Mouse (Mus musculus): ENCODE measurements at regions not wholly inside any gene's neighbourhood (a gene's known extent, or its start where the extent isn't known, plus 50 kb on each side); places are given as distances from the start of the nearest gene placed in this dataset.

DNA sequence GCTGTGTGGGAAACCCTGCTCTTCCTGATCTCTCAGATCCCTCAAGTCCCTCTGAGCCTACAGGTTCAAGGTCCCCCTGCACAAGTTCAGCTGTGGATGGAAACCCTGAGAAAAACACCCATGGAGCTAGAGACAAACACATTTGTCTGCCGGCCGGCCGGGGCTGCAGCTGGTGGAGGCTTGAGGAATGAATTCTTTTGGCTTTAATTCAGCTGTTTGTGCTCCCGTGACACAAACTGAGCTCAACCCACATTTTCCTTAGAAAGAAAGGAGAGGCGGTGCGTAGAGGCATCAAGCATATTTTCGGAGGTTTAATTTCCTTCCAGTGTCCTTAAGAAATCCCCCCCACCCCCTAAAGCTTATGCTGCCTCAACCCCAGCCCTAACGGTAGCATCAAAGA, 106.4 kb upstream of the Mgme1 start:
- POLR2A ChIA-PET = interaction anchor here in 2 of 4 experiments (1.1 to 3.5 kb wide), 11 partner anchors 8 to 249 kb away, joined by 3 to 25 read pairs (median 5); partner anchors contain the start of genes Dstn (in 1 of the 2), Mgme1 (in 1 of the 2), Rrbp1 (in 1 of the 2) and Snx5 (in 1 of the 2)
- CTCF ChIA-PET = interaction anchor here in 1 of 4 experiments (0.6 kb wide), 1 partner anchor 182 kb away, joined by 7 read pairs; no protein-coding TSS in a partner anchor

DNA sequence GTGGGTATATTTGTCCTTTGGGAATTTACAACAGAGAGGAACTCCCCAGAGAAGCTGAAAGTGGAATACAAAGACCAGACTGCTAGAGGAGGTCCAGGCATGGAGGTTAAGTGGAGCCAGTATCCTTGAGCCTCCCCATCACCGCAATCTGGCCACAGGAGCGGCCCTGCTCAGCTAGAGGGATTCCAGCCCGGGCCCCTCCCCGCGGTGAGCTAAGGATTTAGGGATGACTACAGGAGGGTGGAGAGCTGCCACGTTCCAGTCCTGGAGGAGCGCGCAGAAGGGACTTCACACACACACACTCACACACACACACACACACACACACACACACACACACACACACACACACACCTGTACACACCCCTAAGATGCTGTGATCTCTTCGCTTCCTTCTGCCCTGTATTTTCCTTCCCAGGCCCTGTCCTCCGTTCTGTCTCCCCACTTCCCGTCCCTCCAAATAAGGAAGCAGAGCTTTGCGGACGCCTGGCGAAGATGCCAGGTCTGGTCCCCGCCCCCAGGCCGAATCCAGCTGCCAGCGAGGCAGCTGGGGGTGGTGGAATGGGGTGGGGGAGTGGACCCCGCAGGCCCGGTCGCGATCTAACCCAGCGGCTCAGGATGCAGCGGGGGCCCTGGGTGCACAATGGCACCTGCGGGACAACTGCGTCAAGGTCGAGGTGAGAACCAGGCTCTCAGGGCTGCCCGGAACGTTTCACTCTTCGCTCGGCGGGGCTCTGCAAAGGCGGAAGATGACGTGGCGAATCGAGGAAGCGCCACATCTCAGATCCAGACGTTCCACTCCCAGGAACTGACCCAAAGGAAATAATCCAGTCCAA, 105.3 kb upstream of the Mgme1 start:
- CTCF ChIA-PET = interaction anchor here (0.6 to 1.2 kb wide), 8 partner anchors 10 to 1888 kb away, joined by 3 to 5 read pairs (median 4); no protein-coding TSS in a partner anchor
- POLR2A ChIA-PET = interaction anchor here (0.5 to 3.5 kb wide), 27 partner anchors 8 to 305 kb away, joined by 3 to 25 read pairs (median 5); partner anchors contain the start of genes Dstn (in 2 of the 4), Rrbp1 (in 2 of the 4), Mgme1 (in 1 of the 4) and Snx5 (in 1 of the 4)

DNA sequence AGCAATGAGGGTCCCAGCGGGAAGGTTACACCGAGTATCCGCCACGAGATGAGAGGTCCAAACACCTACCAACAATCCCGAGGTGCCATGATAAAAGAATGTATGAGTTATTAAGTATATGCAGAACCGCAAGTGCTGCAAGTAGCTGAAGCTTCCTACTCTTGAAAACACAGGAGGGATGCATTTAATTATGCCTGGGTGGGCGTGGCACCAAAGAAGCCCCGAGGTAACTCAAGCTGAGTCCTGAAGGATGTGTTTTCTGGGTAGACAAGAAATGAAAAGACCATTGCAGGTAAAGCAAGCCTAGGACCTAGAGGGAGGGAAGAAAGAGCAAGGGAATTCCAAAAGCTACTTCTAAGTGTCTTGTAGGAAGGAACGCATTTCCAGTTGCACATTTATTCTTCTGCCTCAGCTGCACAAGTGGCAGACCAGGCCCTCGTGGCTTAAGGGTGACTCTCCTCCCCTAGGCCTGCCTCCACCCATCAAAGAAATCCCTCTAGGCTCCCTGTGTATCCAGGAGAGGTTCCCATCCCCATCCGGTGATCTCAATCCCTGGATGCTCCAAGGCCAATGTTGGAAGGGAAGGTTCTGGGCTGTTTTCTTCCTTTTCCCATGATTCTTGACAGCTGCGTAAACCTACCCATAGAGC, 104.2 kb upstream of the Mgme1 start:
- CTCF ChIA-PET = no interaction called here

DNA sequence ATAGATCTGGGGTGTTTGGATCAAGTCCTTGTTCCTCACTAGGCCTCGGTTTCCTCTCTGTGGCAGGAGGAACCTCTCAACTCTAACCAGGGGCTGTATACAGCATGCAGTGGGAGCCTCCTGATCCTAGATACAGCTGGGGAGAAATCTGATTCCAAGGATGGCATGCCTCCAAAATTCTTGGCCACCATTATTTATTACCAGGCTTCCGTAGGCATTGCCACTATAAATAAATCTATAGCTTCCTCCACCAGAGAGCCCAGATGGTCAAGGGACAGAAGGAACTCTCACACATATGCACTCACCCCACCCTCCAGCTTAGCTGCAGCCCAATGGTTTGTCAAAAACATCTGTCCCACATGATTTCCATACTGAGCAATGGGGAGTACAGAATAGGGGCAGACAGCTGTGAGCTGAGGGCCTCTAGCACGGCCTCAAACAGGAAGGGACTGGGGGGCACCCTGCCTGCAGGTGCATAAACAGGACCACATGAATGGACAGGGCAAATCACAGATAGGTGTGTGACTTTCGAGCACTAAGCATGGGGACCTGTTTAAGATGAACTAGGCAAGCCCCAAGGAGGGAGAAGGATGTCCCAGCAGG, 100.8 kb upstream of the Mgme1 start:
- CTCF ChIA-PET = interaction anchor here in 1 of 4 experiments (0.5 to 0.6 kb wide), 2 partner anchors 59 to 159 kb away, joined by 3 to 4 read pairs; no protein-coding TSS in a partner anchor
- POLR2A ChIA-PET = interaction anchor here in 1 of 4 experiments (0.5 to 1.0 kb wide), 2 partner anchors 8 to 63 kb away, joined by 3 to 4 read pairs; no protein-coding TSS in a partner anchor

More for the DNA sequence above, 104.2 kb upstream of the Mgme1 start:
- POLR2A ChIA-PET = interaction anchor here (0.6 to 3.4 kb wide), 13 partner anchors 9 to 251 kb away, joined by 3 to 25 read pairs (median 5); partner anchors contain the start of genes Dstn (in 1 of the 4), Mgme1 (in 1 of the 4) and Snx5 (in 1 of the 4)

DNA sequence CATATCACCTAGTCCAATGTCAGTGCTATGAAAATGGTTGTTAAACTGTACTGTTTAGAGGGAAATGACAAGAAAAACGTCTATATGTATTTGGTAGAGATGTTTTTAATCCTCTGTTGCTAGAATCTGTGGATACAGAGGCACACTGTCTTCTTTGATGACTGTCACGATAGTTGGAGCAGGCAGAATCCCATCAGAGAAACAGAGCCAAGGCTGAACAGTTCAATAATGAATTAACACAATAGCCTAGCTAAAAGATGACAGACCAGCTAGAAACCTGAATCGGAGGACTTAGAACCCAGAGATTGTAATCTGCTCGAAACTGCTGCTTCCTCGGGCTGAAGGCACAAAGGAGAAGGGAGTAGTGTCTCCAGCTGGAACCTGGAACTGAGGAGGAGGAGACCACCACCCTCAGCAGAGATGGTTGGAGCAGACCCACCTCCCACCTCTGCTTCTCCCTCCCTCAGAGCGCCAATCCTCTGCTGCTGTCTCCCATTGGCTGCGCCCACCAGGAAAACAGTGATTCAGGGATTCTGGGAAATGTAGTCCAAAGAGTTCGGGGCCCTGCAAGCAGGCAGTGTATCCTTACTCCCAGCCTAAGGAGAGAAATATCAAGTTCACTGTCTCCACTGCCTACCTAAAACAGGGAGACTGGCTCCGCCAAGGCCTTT, 98.2 kb upstream of the Mgme1 start:
- POLR2A ChIA-PET = interaction anchor here in 3 of 4 experiments (0.6 to 1.3 kb wide), 5 partner anchors 8 to 256 kb away, joined by 3 to 7 read pairs (median 3); partner anchors contain the start of gene Rrbp1 (in 1 of the 3)
- CTCF ChIA-PET = no interaction called here

DNA sequence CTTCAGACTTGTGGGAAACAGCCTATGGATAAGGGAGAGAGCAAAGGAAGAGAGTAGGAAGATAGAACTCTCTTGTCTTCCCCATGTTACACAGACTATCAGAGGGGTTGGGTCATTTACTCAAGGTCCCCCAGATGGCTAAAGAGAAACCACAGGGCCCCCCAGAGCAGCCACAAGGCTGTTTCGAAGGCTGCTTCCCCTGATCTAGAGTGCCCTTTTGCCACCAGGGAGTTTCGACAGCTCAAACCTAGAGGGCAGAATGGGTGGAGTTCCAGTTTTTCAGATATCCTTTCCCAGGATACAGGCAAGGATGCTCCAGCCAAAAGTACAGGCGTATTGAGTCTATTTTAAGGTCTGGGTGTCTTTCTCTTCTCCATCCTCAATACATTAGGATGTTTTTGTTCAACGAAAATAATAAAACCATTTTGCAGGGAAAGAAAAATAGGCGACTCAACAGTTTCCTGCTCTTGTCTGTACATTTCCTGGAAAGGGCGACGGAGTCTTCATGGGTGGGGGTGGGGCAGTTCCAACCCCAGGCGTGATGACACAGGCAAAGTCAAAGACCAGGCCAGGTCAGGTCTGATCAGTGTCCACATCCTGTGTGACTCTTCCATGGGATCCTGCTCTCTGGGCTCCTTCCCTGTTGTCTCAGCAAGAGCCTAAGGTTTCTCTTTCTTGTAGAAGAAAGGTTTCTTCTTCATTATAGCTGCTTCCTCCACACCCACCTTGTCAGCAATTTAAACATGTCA, 96.9 kb upstream of the Mgme1 start:
- ChIA-PET POLR2A (interaction anchor here in 2 of 4 experiments (0.7 to 4.2 kb wide), 8 partner anchors 9 to 1451 kb away, joined by 3 to 25 read pairs (median 4); no protein-coding TSS in a partner anchor), CTCF (no interaction called here)

DNA sequence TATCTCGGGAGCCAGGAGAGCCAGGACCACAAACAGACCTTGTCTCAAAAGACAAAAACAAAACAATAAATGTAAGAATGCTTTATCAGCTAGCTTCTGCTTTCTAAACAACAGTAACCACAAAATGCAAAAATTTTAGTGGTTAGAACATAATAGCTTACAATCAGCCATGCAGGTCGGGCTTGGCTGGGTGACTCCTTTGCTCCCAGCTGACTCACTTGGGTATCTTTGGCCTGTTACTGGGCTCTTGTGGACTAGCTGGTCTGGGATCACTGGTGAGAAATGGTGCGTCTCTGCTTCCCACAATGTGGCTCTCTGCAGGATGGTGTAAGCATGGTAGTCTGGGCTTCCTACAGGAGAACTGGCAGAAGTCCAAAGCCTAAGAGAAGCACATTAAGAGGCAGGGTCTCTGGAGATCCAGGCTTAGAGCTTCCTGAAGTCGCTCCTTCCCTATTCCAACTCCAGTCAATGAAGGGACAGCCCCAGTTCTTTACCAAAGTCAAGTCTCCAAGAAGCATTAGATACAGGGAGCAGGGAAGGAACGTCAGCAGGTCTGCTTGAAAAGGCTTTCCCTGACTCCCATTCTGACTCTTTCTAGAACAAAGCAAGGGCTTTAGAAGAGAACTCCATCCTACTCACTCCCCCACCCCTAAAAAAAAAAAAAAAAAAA, 96.0 kb upstream of the Mgme1 start:
- POLR2A ChIA-PET = interaction anchor here in 1 of 4 experiments (0.9 to 4.2 kb wide), 9 partner anchors 9 to 25 kb away, joined by 3 to 25 read pairs (median 4); no protein-coding TSS in a partner anchor

DNA sequence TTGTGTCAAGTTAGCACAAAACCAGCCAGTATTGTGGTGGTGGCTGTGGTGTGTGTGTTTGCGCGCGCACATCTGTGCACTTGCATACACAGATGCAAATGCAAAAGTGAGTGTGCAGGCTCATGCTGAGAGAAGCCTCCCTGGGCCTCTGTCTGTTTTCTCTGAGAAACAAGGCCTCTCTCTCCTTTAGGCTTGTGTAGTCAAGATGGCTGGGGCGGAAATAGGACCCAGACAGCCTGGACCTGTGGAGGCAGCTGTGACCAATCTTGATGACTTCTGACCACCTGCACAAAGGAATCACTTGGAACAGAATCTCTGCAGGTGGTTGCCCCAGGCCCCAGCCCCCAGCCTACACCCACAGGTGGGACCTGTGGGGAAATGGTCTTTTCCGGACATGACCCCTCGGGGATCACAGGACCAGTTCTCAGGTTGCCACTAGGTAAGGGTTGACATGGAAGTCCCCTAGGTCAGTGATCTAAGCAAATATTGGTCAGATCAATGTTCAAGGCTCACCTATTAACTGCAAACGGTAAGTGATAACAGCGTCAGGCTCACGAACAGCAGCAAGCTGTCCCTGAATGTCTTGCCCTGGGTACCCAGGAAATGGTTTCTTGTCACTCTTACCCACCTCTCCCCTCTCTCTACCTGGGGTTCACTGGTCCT, 93.8 kb upstream of the Mgme1 start:
- ChIA-PET POLR2A (interaction anchor here in 3 of 4 experiments (0.6 to 4.2 kb wide), 19 partner anchors 9 to 261 kb away, joined by 3 to 25 read pairs (median 4); partner anchors contain the start of genes Rrbp1 (in 2 of the 3) and Dstn (in 1 of the 3)), CTCF (interaction anchor here in 1 of 4 experiments (1.1 kb wide), 1 partner anchor 196 kb away, joined by 3 read pairs; no protein-coding TSS in a partner anchor)

More for the DNA sequence above, 96.0 kb upstream of the Mgme1 start:
- CTCF ChIA-PET = no interaction called here

DNA sequence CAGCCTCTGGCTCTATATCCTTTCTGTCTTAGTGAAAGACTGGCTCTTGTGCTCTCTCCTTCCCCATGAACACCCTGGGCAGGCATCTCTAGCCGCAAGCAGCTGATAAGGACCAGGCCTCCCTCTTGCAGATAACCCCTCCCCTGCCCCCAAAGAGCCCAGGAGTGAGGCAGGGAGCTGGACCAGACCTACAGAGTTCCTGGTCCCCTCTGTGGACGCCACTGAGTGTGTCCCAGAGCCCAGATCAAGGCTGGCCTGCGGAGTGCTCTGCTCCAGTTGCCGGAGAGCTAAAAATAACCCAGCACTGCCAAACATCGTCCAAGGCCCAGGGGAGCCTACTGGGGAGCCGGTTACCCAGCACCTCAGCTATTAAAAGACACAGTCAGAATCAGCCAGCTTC, 93.2 kb upstream of the Mgme1 start:
- CTCF ChIA-PET = interaction anchor here in 2 of 4 experiments (0.7 to 0.8 kb wide), 2 partner anchors 58 to 196 kb away, joined by 3 read pairs; no protein-coding TSS in a partner anchor
- POLR2A ChIA-PET = interaction anchor here in 3 of 4 experiments (0.5 to 4.2 kb wide), 23 partner anchors 8 to 262 kb away, joined by 3 to 25 read pairs (median 5); partner anchors contain the start of genes Rrbp1 (in 2 of the 3) and Dstn (in 1 of the 3)

DNA sequence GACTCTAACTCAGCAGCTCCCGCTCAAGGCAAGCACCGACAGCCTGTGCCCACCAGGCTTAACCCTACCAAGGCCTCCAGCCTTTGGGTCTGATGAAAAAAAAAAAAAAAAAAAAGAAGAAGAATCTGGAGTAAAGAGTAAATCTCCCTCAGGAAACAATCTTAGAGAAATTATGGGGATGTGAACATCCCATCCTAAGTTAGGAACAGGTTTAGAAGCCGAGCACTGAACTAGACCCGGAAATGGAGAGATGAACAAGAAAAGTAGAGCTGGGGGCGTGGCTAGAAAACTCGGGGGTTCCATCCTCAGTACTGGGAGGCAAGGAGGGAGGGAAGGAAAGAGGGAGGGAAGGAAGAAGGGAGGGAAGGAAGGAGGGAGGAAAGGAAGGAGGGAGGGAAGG, 92.5 kb upstream of the Mgme1 start:
- ChIA-PET POLR2A (interaction anchor here (0.5 to 4.2 kb wide), 26 partner anchors 9 to 262 kb away, joined by 3 to 25 read pairs (median 4); partner anchors contain the start of gene Rrbp1 (in 2 of the 4)), CTCF (interaction anchor here in 3 of 4 experiments (0.7 to 1.0 kb wide), 5 partner anchors 15 to 574 kb away, joined by 3 to 4 read pairs (median 3); partner anchors contain the start of gene Rrbp1 (in 1 of the 3))

DNA sequence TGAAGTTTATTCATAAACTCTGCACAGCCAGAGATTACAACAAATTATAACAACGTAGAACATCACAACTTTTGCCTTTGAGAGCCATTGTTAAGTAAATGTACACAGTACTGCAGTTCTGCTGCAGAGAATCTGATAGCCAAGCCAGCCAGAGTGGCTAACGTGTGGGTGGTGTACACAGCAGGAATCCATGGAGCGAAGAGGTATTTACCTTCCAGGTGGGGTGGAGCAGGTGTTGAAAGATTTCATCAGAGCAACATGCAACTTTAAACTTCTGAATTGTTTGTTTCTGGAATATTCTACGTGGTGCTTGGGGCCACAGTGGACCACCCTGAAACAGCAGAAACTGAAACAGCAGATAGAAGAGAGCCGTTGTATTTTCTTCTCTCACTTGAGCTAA, 88.4 kb upstream of the Mgme1 start:
- POLR2A ChIA-PET = interaction anchor here in 1 of 4 experiments (0.9 kb wide), 1 partner anchor 19 kb away, joined by 5 read pairs; no protein-coding TSS in a partner anchor
- CTCF ChIA-PET = no interaction called here

DNA sequence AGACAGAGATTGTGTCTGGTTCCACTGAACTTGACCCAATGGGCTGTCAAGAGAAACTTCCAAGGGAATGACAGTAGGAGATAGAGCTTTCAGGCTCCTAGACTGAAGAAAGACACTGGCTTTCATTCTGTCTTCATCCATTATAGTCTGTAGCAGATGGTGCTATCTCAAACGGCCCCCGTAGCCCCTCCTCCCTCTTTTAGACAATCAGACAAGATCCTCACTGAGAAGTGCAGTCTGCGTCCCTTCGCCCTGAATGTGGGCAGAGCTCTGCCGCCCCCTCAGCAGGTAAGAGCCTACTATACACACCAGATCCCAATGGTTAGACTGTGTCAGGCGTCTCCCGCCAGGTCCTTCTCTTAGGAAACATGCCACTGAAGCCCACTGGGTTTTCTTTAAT, 87.9 kb upstream of the Mgme1 start:
- ChIA-PET POLR2A (no interaction called here), CTCF (no interaction called here)

DNA sequence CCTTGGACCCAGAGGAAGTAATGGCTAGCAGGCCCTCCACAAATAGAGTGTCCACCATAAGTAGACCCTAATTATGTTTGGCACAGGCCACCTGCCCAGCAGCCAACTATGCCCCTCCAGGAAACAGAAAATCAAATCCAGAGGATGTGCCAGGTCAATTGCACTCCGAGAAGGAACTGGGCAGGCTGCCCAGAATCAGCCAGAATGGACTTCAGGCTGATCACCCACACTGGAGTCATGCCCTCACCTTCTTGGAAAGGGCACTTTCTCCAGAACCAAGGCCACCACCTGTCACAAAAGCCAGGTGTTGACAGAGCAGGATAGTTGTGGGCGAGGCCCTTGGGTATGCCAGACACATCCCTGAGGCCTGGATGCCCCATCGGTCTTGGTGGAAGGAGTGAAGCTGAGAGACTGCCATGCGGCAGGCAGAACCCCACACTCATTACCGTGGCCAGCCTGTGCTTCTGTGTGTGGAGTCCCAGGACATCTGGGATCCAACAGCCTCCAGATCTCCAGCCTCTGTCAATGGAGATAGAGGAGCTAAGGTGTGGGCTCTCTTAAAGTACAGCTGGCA, 87.0 kb upstream of the Mgme1 start:
- CTCF ChIA-PET = interaction anchor here in 1 of 4 experiments (0.6 kb wide), 1 partner anchor 8 kb away, joined by 4 read pairs; no protein-coding TSS in a partner anchor
- POLR2A ChIA-PET = interaction anchor here in 1 of 4 experiments (1.5 kb wide), 1 partner anchor 9 kb away, joined by 4 read pairs; no protein-coding TSS in a partner anchor

DNA sequence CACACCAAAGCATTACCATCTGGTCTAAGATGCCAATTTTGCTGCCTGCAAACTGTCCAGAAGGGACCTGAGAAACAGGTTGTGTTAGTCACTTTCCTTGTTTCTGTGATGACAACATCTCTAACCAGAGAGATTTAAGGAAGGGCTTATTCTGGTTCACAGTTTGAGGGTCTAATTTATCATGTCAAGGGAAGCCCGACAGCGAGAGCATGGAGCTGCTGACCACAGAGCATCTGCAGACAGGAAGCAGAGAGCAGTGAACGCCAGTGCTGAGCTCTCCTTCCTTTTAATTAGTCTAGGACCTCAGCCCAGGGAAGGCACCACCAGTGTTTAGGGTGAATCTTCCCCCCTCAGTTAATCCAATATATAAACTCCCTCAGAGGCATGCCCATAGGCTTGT, 85.3 kb upstream of the Mgme1 start:
- CTCF ChIA-PET = no interaction called here

DNA sequence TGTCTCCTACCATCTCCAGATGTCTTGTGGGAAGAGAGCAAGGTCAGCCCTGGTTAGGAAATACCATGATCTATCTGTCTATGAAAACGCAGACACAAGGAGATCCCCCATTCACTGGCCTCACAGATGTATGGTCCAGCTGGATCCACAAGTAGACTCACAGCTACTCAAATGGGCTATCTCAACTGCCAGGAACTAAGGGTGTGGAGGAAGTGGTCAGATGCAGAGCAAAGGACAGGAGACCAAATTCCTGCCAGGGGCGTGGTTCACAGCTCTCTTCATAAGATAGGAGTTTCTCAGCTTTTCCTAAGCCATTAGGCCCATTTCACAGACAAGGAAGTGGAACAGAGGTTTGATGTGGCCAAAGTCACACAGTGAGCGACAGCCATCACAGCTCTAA, 84.0 kb upstream of the Mgme1 start:
- POLR2A ChIA-PET = interaction anchor here in 3 of 4 experiments (0.6 to 2.4 kb wide), 9 partner anchors 8 to 917 kb away, joined by 3 to 9 read pairs (median 3); no protein-coding TSS in a partner anchor
- CTCF ChIA-PET = interaction anchor here in 2 of 4 experiments (0.6 to 3.4 kb wide), 2 partner anchors 11 to 51 kb away, joined by 3 to 15 read pairs; no protein-coding TSS in a partner anchor

More for the DNA sequence above, 85.3 kb upstream of the Mgme1 start:
- POLR2A ChIA-PET = interaction anchor here in 2 of 4 experiments (0.7 to 2.4 kb wide), 4 partner anchors 8 to 269 kb away, joined by 3 to 9 read pairs (median 5); no protein-coding TSS in a partner anchor

All from embryonic stem cell, embryonic (primary cell).